Mouse (Mus musculus) stomach, postnatal 0 days (tissue): ENCODE results near the gene Txndc12.

Experiments
- CTCF ChIP-seq: IDR thresholded peaks from 2 replicates; pipeline ENCODE4 v1.5.1; 2016; ENCODE audit warnings: antibody characterized with exemption, low read depth, mild to moderate bottlenecking, moderate library complexity
- EP300 ChIP-seq: optimal IDR thresholded peaks from 2 replicates; pipeline ENCODE3; 2016; ENCODE audit warnings: antibody characterized with exemption

- TF ChIP-seq CTCF, result no peak
- TF ChIP-seq EP300, result no peak
Measured at GRCm38 (mm10) chr4:108811142-108811541, 23.3 kb upstream of the Txndc12 start.
